Mouse (Mus musculus) left cerebral cortex, adult 18-20 months (tissue): Measurements from ENCODE around the gene Ldha. TPM values are rescaled to one million over a fixed set of nuclear protein-coding genes. Genes with fewer than 3 reads are reported as not detected.

Experiments used
- DNase-seq, 2 experiments: peaks; one replicate each; pipeline ENCODE4 v3.0.0; 2021 to 2022; ENCODE audit warnings: low spot score in 2 of 2, mixed read lengths in 1 of 2
- total RNA-seq, 2 experiments: library from RNA; stranded (reverse); gene quantifications; 2 replicates each; pipeline ENCODE4 v1.2.3; 2021

Gene Ldha
- total RNA-seq, 2 experiments from 2014 or later: 342 to 355 TPM

DNA sequence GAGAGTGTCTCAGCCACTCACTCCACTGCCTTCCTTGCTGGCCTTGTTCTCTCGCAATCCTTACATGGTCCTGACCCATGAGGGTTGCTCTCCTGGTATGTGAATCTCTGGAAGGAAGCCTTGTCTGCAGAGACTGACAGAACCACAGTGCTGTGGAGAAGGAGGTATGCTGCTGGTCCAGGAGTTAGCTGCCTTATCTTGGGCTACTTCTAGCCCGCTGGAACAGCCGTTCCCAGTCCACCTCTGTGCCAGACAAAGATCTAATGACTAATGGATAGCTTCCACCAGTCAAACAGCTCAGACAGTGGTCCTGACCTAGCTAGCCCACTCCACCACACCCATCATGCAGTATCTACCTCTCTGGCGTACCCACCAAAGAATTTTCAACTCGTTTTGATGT, 4.9 kb upstream of the Ldha start:
- DNase-seq: no peak

DNA sequence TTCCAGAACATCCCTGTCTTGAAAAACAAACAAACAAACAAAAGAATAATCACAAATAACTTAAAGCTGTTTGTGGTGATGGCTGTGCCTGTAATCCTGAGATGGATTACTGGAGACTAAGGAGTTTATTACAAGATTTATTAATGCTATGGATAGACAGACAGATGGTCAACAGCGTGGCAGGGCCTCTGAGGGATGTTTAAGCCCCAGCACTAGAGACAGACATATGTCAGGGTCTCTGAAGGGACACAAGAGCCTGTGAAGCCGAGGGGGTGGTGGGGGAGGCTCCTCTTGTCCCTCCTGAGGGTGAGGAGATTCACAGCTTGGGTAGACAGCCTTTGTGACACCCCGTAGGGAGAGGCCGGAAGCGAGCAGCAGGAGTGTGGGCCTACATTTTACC, 4.2 kb upstream of the Ldha start:
- no peak for DNase-seq

DNA sequence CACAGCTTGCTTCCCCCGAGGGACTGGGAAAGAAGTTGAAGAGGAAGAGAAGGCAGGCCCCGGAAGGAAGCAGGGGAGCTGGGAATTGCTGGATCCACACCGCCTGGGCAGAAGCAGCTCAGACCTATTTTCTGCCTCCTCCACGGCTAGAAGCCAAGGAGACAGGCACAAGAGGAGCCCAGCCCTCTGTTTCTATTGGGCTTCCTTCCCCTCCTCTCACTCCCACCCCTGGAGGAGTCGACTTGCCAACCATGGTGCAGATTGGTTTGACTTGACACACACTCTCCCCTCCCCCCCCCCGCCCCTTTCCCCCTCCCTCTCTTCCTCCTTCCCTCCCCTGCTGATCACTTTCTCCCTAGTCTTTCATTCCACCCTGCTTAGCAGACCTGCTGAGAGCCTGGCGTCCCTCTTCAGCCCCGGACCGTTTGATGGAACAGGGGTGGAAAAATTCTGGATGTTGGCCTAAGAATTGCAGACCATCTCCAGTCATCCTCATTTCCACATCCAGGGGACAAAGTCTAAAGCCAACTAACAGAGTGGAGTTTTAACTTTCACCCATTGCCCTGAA, 3.1 kb upstream of the Ldha start:
- peak in 1 of 2 experiments; percentile 36 for DNase-seq

DNA sequence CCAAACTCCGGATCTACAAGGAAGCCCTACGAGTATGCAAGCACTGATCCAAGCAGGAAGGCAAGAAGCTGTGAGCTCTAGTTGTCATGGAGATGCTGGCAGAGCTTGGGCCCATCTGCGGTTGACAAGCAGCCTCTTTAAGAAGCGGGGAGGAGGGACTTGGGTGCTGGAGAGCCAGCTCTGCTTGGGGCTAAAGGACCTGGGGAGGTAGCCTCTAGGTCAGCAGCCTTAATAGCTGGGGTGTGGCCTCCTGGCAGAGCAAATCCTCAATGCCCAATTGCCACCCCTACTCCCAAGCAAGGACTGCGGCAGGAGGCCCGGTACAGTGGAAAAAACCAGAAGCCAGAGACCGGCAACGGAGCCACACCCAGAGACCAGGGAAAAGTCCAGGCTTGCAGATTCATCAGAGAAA, 2.4 kb upstream of the Ldha start:
- peak; percentile 69 to 78 for DNase-seq

DNA sequence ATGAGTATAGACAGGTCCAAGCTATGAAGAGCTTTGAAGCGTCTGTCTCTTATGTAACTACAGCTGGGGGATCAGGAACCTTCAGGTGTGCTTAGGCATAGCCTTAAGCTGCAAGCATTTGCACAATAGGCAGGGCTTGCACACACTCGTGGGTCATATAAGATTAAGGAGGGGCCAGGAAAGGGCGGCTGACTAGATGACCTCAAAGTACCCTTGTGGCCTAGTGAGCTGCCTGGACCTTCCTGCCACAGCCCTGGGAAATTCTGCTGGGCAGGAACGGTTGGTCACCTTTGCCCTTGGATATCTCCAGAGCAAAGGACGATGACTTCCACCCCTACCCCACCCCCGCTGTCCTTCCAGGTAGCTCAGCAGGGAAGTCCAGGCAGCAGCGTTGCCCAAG, 1.8 kb upstream of the Ldha start:
- no peak for DNase-seq

DNA sequence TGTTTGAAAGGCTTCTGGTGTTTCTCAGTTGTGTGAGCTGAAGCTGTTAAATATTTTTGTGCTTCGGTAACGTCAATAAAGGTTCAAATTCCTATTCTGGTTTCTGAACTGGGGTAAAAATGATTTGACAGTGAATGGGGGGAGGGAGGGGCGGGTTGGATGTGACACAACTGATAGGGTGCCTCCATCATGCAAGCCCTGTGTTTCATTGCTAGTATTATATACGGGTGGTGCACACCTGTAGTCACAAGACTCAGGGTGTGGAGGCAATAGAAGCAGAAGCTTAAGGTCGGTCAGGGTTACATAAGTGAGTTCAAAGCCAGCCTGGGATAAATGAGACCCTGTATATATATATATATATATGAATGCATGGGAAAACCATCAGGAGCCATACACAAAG, 1.4 kb upstream of the Ldha start:
- DNase-seq: no peak

DNA sequence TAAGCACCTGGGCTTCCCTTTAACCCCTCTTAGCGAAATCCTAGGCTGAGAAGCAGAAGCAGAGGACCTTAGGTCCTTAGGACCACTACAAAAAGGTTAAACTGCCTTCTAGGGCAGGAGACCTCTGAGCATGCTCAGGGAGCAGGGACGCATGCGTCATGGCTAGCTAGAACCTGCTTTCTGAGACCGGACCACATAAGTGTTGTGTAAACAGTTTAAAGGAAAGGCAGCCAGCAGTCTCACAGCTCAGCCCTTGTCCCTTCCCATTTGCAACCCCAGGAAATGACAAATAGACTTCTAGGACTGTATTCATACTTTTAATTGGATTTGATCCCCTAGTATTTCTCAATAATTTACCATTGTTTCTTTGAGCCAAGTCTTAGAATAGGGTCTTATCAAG, 949 bp upstream of the Ldha start:
- no peak for DNase-seq

DNA sequence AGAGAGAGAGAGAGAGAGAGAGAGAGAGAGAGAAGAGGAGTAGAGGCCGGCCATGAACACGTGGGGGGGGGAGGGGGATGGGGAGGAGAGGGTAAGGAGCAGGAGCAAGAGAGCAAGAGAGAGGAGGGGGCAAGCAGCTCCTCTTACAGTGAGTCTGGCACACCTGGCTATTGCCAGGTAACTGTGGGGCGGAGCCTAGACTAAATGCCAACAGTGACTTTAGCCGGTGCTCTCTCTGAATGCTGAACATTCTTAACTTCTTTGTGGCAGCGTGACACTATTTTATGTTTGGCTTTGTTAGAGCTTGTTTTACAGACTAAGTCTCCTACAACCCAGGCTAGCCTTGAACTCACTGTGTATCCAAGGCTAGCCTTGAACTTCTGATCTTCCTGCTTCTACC, 1.0 kb downstream of the Ldha start:
- no peak for DNase-seq

DNA sequence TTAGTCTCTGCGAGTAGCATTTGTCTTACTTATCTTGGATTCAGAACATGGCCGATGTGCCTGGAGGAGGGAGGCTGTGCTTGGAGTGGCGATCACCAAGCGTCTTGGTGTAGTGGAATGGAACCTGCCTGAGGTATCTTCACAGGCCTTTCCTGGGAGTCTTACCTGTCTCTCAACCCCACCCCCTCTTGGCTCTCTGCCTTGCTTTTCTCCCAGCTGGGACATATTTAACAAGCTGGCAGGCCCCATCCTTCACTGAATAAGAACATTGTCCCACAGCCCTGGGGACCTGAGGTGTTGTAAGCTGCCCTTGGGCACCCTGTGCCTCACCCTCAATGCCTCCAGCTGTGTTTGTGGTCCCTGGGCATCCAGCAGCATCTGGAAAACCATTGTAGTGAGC, 2.3 kb downstream of the Ldha start:
- DNase-seq: no peak

DNA sequence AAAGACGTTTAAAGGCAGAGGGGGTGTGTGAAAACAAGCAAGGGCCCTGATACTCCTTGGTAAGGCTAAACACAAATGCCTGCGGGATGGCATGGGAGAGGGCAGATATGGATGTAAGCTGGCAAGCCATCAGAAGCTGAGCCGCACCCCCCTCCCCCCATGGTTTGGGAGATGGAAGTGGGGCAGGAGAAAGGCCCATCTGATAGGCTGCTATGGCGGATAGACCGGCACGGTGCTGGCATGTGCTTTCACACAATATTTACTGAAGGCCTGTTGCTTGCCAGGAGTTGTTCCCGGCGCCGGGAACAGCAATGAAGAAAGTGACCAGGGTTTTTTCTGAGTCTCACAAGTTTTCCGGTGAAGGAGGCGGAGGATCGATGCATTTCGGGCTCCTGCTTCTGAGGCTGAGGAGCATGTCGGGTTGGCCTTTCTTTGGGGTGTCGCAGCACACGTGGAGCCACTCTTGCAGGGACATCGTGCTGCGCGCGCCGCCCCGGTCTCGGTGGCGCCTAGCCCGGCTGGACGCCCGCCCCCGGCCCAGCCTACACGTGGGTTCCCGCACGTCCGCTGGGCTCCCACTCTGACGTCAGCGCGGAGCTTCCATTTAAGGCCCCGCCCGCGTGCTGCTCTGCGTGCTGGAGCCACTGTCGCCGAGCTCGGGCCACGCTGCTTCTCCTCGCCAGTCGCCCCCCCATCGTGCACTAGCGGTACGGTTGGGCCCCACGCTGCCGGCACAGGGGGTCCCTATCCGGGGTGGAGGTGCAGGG, 4.1 kb downstream of the Ldha start:
- DNase-seq: peak; percentile 94 to 95

DNA sequence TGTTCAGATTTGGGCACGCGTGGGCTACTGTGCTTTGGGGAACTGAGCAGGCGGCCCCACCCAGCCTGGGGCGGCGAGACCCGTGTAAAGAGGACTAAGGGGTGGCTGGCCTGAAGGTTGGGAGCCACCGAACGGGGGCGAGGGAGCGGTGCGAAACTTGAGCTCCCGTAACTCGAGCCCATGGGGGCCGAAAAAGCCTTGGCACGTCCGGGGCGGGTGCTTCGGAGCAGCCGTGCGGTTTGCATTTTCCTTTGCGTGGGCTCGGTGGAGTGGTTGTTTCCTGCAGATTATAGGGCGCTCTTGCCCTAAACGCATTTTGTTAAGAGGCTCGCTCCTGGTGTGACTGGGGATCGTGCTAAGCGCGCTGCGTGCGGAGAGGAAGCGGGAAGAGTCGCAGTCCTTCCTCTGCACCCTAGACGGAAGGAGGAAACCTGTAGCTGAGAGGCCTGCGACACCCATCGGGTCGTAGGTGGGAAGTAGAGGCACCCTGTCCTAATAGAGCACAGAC, 4.8 kb downstream of the Ldha start:
- DNase-seq: peak; percentile 46 to 64

DNA sequence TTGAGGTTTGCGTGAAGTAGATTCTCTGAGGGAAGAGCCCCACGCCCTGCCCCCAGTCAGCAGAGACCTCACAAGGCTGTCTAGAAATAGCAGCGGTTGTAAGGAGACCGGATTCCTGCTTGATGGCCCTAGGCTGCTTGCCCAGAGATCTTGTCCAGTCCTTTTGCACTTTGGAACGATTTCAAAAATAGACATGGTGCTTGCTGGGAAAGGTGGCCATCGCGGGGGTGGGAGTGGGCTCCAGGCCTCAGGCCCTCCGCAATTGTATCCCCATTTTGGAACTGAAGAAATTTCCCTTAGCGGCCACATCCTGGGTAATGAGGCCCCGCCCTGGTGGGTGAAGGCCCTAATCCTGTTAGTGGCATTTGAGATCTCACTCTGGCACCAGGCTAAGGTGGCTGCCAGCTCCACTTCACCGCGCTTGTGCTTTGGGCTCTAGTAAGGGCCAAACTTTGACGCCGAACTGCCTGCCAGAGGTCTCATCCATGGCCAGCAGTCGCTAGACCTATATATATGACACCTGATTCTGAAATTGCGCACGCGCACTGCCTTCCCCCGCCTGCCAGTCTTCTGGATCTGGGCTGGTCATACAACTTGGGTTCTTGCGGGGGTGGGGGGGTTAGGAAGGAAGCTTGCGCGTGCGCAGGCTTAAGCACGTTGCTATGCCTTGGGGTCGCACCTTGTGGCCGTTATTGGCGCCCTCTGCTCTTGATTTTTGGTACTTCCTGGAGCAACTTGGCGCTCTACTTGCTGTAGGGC, 5.4 kb downstream of the Ldha start:
- DNase-seq: peak; percentile 19 to 35

DNA sequence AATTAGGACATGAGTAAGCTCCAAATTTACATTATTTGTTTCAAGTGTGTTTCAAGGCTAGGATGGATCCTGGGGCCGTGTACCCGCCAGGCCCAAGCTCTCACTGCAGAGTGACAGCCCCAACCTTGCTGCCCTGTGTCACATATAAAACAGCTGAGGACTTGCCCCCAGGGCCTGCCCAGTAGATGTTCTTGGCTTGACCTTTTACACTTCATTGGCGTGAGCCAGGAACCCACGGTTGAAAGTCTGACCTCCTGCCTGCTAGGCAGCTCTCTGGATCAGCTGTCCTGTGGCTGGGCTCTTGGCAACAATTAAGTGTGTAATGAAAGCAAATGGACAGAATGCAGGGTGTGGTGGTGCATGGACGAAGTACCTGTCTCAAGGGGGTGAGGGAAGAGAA, 8.0 kb downstream of the Ldha start:
- DNase-seq: no peak

DNA sequence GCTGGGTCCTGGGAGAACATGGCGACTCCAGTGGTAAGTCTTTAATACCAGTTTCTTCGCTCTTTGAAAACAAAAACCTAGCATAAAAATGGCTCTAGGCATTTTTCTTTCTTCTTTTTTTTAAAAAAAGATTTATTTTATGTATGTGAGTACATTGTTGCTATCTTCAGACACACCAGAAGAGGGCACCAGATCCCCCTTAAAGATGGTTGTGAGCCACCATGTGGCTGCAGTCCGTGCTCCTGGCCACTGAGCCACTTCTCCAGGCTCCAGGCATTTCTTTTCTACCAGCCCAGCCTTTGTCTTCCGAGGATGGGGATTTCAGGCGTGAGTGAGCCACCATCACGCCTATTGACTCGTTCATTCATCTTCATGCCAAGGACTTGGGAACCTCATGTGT, 9.8 kb downstream of the Ldha start:
- DNase-seq: no peak

DNA sequence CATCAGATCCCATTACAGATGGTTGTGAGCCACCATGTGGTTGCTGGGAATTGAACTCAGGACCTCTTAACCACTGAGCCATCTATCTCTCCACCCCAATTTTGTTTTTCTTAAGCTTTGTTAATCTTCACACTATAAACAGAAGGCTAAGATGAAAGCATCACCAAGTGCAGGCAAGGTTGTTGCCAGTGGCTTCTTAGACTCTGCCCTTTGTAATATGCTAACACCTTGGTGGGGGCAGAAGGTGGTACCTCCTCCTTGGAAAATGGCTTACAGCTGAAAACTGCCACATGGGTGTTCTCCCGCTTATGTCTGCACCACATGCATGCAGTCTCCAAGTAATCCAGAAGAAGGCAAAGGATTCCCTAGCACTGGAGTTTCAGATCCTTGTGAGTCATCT, 11.4 kb downstream of the Ldha start:
- no peak for DNase-seq

DNA sequence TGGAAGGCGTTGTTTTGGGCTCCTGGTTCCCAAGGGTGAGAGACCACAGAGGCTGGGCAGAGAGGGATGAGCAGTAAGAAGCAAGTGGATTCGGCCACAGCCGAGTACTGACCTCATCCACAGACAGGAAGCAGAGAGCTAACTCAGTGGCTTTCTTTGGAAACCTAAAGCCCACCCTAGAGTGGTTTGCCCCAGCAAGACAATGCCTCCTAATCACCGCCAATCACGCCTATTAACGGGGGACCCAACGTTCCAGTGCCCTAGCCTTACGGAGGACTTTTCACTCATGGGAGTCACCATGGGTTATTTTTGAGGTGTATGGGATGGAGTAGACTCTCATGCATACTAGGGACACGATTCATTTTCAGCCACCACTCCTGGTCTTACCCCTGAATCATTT, 12.1 kb downstream of the Ldha start:
- DNase-seq: no peak

DNA sequence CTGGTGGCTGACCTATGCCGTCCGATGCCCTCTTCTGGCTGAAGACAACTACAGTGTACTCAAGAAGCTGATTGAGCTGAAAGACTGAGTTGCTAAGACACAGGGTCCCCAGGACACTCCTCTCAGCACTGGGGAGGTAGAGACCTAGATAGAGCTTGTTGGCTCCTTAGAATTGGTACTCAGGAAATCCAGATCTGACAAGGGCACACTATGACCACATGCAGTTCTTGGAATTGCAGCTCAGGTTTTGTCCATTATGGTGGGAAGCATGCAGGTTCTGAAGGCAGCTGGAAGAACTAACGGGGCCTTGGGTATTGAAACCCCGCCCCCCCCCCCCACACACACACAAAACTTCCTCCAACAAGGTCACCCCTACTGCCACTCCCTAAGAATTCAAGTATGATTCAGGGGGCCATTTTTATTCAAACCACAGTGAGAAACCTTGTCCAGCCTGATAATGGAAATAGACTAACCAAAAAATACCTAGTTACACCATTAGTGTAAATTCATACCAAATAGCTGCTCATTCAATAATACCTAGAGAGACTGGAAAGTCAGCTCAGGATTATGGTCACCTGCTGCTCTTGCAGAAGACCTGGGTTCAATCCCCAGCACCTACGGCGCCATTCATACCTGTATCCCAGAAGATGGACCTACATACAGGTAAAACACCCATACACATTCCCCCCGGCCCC, 14.7 kb downstream of the Ldha start:
- no peak for DNase-seq

DNA sequence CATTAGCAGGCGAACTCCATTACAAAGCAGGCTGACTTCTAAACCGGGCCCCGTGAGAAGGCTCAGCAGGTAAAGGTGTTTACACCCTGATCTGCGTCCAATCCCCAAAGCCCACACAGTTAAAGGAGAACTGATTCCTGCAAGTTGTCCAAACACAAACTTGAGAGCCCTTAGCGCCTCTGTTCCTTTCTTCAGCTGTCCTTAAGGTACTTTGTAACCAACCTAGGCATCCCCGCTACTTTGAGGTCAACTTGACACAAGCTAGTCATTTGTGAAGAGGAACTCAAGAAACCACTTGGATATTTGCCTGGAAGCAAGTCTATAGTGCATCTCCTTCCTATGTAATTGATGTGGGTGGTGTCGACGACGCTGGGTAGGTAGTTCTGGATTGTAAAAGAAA, 16.2 kb downstream of the Ldha start:
- no peak for DNase-seq

DNA sequence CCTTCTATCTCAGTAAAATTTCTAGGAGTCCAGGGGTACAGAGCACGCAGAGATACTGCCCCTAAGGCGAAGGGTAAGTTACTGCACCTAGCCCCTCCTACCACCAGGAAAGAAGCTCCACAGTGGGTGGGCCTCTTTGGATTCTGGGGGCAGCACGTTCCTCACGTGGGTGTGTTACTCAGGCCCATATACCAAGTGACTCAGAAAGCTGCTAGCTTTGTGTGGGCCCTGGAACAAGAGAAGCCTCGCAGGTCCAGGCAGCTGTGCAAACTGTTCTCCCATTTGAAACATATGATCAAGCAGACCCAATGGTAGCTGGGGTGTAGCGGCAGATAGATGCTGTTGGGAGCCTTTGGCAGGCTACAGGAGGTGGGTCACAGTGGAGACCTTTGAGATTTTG, 17.8 kb downstream of the Ldha start:
- DNase-seq: peak in 1 of 2 experiments; percentile 19

DNA sequence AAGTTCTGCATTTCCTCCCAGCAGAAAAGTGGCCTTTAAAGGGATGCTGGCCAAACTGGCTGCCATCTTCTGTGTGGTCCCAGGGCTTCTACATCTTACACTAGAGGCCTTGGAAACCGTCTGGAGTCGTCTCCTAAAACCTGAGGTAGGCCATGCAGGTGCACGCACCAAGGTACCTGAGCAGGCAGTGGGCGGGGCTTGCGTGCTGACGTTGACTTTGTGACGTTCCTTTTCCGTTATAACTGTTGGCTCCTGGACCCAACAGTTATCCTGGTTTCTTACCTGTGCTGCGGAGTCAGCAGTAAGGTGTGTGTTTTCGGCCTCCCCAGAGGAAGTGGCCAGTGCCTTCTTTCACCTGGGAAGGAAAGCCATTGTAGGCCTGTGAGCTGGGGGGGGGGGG, 19.7 kb downstream of the Ldha start, which contains the start of gene Ldhc:
TSS of gene Ldhc (plus strand) at position 208 of the 400 bp plus-strand sequence.
- DNase-seq: no peak

DNA sequence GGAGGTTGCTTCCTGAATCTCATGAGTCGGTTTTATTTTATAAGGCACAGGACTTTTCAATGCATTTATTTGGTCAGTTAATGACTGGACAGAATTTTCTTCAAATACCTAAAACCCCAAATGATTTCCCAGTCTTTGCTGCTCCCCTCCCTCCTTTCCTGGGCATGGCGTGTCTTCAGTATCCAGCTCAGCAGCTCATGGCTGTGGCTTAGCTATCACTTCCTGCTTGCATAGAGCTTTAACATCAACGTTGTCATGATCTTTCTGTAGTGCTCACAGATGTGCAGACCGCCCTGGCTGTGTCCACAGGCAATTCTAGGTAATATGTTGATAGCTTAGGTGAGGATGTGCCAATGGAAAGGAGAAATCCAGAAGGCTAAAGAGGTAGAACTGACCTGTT, 30.7 kb downstream of the Ldha start:
- no peak for DNase-seq

DNA sequence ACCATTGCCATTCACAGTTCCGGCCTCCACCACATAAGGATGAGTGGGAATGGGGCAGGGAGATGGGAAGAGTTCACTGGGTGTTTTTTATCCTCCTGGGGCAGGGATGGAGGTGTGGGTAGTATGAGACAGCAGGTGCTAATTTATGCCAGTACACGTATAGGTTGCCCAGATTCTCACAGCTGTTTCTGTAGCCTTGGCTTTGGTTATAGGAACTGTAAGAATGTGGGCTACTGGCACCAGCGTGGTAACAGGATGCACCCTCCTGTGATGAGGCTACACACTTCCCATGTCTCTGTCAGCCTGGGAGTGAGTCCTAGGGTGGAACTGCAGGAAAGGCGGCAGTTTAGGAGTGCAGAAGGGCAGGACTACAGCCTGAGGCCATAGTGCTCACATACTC, 35.6 kb downstream of the Ldha start:
- DNase-seq: peak; percentile 12 to 17
